Mouse (Mus musculus): Measurements from ENCODE around the gene Pak1.
"Not testable (repeated sequence)": the region's sequence is repeated elsewhere in the genome, so short reads cannot be mapped to it uniquely, and the experiment has no call there.

The Pak1 gene

DNA sequence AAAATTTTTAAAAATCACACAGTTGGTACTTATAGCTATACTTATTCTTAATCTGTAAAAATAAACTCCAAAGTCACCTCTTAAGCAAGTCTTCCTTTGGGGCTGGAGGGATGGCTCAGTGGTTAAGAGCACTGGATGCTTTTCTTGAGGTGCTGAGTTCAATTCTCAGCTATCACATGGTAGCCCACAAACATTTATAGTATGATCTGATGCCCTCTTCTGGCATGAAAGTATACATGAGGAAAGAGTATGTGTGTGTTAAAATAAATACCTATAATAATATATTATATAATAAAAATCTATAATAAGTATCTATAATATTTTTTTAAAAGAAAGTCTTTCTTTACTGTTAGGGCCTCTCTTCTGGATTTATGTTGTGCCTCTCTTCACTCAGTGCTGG, 58.2 kb downstream of the Pak1 start:
- DNase-seq (ENCODE audit: low spot score in 2 of 2), result no peak

DNA sequence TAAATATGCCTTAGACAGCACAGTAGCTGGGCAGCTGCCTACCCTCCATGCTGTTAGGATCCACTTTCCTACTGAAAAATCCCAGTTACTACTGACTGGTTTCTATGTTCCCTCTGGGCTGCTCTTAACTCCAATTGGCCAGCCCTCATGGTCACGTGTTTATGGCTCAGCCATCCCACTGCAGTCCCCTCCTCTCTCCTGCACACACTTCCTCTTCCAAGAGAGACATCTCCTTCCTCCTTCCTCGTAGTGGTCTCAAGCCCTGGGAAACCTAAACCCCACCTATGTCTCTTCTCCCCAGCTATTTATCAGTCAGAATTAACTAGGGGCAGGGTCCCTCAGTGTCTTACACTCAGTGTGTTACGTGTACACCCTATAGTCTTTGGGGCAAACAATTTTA, 61.2 kb downstream of the Pak1 start:
- not testable (repeated sequence) for DNase-seq (ENCODE audit: low spot score in 2 of 2)

DNA sequence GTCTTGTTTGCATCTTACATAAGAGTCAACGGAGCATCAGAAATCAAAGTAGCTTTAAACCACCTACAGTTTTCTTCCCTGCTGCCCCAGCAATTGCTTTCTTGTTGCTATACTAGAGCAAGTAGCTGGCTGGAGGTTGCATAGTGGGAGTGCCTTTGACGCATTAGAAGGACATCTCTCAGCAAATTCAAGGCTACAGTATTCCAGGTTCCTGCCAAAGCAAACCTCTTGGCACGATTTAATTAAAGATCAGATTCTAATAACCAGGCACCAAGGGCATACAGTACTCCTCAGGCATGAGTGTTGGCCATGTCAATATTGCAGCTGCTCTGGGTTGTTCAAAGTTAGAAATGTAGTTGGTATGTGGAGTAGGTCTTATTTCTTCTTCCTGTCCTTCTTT, 62.0 kb downstream of the Pak1 start:
- no peak for DNase-seq (ENCODE audit: low spot score in 2 of 2)

GRCm38 (mm10) chr7:97863512-97863911, 75.2 kb downstream of the Pak1 start:
- DNase-seq (ENCODE audit: low spot score in 2 of 2), result no peak

DNA sequence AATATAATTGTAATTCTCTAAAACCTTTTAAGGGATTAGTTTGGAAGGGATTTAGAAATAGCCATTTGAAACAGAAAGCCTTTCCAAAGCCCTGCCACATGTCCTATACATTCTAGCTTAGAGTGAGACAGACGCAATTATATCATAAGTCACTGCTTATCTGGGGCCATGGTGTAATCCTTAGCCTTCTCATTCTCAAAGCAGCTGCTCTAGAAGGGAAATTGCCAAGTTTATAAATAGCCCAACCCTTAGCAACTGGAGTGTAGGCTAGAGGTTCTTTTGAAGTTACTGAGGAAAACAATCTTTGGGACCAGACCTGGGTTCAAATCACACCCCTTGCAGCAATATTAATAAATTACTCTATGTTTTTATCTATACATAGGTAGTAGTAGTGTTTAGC, 76.2 kb downstream of the Pak1 start:
- no peak for DNase-seq (ENCODE audit: low spot score in 2 of 2)

GRCm38 (mm10) chr7:97867866-97868265, 79.5 kb downstream of the Pak1 start:
- DNase-seq (ENCODE audit: low spot score in 2 of 2), result no peak

- DNase-seq (ENCODE audit: low spot score in 2 of 2), result no peak
Measured at GRCm38 (mm10) chr7:97868766-97869165, 80.4 kb downstream of the Pak1 start.

- peak in 1 of 2 experiments; percentile 14 for DNase-seq (ENCODE audit: low spot score in 2 of 2)
Measured at GRCm38 (mm10) chr7:97872396-97872795, 84.1 kb downstream of the Pak1 start.

DNA sequence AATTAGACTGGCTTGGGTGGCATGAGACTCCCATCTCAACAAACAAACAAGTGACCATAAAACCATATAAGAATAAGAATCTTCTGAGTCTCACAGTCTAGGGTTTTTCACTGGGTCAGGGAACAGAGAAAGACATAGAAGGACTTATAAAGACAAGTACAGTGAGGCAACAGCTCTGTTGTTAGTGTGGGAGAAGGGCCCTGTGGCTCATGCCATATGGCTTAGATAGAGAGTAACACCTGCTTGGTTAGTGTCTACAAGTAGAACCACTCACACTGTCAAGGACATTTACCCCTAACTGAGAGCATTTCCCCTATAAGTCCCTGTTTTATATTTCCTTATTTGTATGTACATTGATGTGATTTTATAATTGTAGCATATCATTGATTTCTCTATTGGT, 85.0 kb downstream of the Pak1 start:
- no peak for DNase-seq (ENCODE audit: low spot score in 2 of 2)

DNA sequence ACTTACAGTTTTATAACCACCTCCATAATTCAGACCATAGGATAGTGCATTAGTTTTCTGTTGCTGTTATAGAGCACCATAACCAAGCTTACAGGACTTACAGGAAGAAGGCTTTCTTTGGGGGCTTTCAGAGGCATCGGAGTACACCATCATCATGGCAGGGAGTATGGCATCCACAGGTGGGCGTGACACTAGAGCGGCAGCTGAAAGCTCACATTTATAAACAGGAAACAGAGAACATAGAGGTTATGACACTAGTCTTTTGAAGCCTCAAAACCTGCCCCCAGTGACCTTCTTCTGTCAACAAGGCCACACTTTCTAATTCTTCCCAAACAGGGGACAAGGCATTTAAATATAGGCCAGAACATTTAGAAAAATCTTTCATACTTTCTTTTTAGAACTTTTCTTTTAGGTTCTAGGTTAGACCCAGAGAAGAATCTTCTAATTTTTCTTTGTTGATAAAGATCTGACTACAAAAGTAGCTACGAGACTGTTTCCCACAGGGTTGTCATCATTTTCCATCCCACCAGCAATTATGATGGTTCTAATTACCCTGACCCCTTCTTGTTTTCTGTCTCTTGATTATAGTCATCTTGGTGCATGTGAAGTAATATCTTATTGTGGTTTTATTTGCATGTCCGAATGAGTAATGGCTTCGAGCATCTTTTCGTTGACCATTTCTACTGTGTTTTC, 89.7 kb downstream of the Pak1 start:
- no peak for DNase-seq (ENCODE audit: low spot score in 2 of 2)

GRCm38 (mm10) chr7:97911646-97912045, 123.3 kb downstream of the Pak1 start:
- peak in 1 of 2 experiments; percentile 13 for DNase-seq (ENCODE audit: low spot score in 2 of 2)

DNA sequence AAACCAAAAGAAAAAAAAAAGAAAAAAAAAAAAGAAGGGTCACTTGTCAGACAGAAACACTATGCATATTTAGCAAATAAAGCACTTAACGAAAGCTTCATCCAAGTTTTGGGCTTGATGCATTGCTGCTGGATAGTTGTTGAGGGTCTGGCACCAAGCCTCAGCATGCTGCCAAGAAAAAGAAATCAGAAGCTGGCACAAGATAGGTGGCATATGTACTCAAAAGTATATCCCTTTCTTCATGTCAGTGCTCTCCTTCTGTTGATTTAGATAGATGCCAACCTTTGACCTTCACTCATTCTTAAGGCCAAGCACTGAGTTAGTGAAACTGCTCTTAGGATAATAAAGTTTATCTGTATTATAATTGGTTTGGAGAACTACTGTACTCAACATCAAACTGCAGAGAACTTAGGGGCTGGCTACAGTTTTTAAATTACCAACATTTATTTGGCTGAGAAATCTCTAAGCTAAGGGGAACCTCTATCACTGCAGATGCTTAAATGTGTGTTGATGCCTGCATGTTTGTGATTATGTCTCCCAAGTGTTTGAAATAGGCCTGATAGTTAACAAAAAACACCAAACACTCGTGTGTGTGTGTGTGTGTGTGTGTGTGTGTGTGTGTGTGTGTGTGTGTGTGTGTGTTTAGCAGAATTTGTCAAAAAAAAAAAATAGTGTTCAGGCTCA, 126.6 kb downstream of the Pak1 start:
- no peak for DNase-seq (ENCODE audit: low spot score in 2 of 2)

GRCm38 (mm10) chr7:97919742-97920141, 131.4 kb downstream of the Pak1 start, which contains the start of gene Gdpd4:
TSS of gene Gdpd4 (plus strand) at chr7:97919955.
- DNase-seq (ENCODE audit: low spot score in 2 of 2), result no peak

DNA sequence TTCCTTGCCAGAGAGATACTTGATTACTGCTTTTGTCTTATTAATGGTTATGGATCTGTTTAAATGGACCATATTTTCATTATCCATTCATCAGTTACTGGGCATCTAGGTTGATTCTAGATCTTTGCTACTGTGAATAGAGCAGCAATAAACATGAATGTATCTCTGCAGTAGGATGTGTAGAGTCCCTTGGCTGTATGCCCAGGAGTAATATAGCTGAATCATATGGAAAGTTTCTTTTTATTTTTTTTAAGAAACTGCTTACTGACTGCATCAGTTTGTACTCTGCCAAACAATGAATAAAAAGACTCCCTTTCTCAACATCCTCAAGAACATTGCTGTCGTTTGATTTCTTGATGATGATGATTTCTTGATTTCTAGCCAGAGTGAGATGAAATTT, 137.5 kb downstream of the Pak1 start:
- DNase-seq (ENCODE audit: low spot score in 2 of 2), result no peak

GRCm38 (mm10) chr7:97926978-97927377, 138.6 kb downstream of the Pak1 start:
- DNase-seq (ENCODE audit: low spot score in 2 of 2), result no peak

DNA sequence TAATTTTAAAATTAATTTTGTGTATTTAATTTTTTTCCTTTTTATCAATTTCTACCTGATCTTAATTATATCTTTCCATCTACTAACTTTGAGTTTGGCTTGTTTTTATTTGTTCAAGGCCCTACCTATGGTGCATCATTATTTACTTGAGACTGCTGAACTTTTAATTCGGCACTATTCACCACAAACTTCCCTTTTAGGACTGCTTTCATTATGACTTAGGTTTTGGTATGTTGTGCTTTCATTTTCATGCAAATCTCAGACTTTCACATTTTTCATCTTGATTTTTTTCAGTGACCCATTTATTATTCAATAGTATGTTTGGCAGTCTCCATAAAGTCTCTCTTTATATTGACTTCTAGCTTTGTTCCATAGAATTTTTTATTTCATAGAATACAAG, 156.1 kb downstream of the Pak1 start:
- DNase-seq (ENCODE audit: low spot score in 2 of 2), result no peak
